Mouse (Mus musculus) kidney, embryonic 14.5 days (tissue): ENCODE results near the gene Lrrc8b. TPM values are rescaled to one million over a fixed set of nuclear protein-coding genes. Genes with fewer than 3 reads are reported as not detected.

Experiments used
- ATAC-seq: fragments of 200-750 bp; cut with Nextera tagmentation; 2 replicates; pipeline ENCODE4 v1.8.0; 2017; ENCODE audit warnings: moderate number of reproducible peaks, mild to moderate bottlenecking, moderate TSS enrichment, moderate library complexity; ENCODE audit not compliant: low FRiP score, low TSS enrichment
- H3K27ac ChIP-seq: fragments of 300-500 bp; sonication (generic); 2 replicates; pipeline ENCODE4 v1.5.1; 2014; ENCODE audit warnings: low read depth, mild to moderate bottlenecking, low read length, moderate library complexity, mixed read lengths
- H3K27me3 ChIP-seq: fragments of 300-500 bp; sonication (generic); 2 replicates; pipeline ENCODE4 v1.6.1; 2014; ENCODE audit warnings: mild to moderate bottlenecking, low read length; ENCODE audit not compliant: control insufficient read depth, insufficient read depth
- H3K36me3 ChIP-seq: fragments of 300-500 bp; sonication (generic); 2 replicates; pipeline ENCODE4 v1.6.1; 2014; ENCODE audit warnings: low read length, mixed read lengths; ENCODE audit not compliant: control insufficient read depth, insufficient read depth
- H3K4me1 ChIP-seq: fragments of 300-500 bp; sonication (generic); 2 replicates; pipeline ENCODE4 v1.6.1; 2014; ENCODE audit warnings: low read length, mixed read lengths; ENCODE audit not compliant: control insufficient read depth, insufficient read depth
- H3K4me2 ChIP-seq: fragments of 300-500 bp; sonication (generic); replicated peaks from 2 replicates; pipeline ENCODE4 v1.6.1; 2014; ENCODE audit warnings: low read depth, mild to moderate bottlenecking, low read length
- H3K4me3 ChIP-seq: fragments of 300-500 bp; sonication (generic); 2 replicates; pipeline ENCODE4 v1.5.1; 2014; ENCODE audit warnings: mild to moderate bottlenecking, low read length
- H3K9ac ChIP-seq: fragments of 300-500 bp; sonication (generic); 2 replicates; pipeline ENCODE4 v1.6.1; 2014; ENCODE audit warnings: low read depth, mild to moderate bottlenecking, low read length, moderate library complexity
- H3K9me3 ChIP-seq: fragments of 300-500 bp; sonication (generic); 2 replicates; pipeline ENCODE4 v1.6.1; 2016; ENCODE audit warnings: low read length; ENCODE audit not compliant: control insufficient read depth
- WGBS: fragments of 180-500 bp; shearing (Covaris S2); extraction: QIAGEN DNeasy Blood & Tissue Kit; methylation state at CpG from one replicate; pipeline ENCODE4 v1.1.7; 2014; 5-methylcytosine and 5-hydroxymethylcytosine counted together
- polyA plus RNA-seq: library from polyadenylated mRNA; unstranded; fragments of >200 nt; fragmentation: Nextera tagmentation; extraction: Ambion mirVana; gene quantifications from 2 replicates; pipeline ENCODE4 v1.2.1, GENCODE M21; 2014

Gene Lrrc8b
- polyA plus RNA-seq, 1 experiment from 2014 or later: 12.1 TPM

DNA sequence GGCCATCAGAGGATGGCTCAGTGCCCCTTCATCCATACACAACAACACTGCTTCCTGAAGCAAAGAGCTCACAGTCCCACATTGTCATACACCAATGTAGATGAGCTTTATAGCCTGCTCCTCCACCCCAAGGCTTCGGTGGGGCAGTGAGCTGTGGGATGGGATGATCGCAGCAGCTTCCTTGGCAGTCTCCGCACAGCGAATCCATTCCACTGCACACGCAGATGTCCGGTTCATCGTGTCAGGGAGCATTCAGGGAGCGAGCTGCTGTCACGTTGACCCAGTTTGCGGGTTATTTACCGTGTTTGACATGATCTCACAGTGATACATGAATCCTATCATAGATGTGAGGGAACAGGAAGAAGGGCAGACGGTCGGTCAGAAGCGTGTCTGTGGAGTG is 69.3 kb downstream of the Lrrc8b start:
- 90% methylated on average over 14 of the region's 14 CpGs for WGBS
- Histone ChIP-seq H3K4me2 (no peak overlapping the region), H3K9ac (no peak overlapping the region), H3K27me3 (no peaks in the 10 kb centered on the region), H3K36me3 (peaks cover 22% of the 10 kb centered on the region), H3K4me1 (no peaks in the 10 kb centered on the region), H3K4me3 (no peak overlapping the region), H3K9me3 (no peaks in the 10 kb centered on the region; the same call in 1 of the 2 replicates), H3K27ac (no peak overlapping the region)
- ATAC-seq: no peak

DNA sequence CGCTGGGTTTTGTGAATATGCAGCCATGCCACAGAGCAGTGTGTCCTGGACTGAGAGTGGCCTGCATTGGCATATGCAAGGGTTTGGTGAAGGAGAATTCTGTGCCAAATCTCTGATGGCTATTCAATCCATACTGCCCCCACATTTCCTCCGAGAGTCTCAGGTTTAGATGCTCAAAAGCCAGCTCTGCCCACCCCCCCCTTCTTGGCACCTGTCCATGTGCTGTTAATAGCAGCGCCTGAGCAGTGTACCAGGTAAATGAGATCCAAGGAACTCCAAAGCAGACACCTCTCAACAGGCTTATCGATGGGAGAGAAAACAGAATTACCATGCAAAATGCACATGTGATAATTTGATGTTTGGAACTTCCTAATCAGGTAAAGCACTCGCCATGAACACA is 74.6 kb downstream of the Lrrc8b start:
- H3K36me3 ChIP-seq: peaks cover 2% of the 10 kb centered on the region; the same call in 1 of the 2 replicates
- no peaks in the 10 kb centered on the region for H3K9me3 ChIP-seq
- no peak overlapping the region for H3K4me3 ChIP-seq
- 88% methylated on average over 5 of the region's 5 CpGs for WGBS
- H3K9ac ChIP-seq: no peak overlapping the region
- no peak for ATAC-seq
- H3K27me3 ChIP-seq: no peaks in the 10 kb centered on the region
- H3K27ac ChIP-seq: no peak overlapping the region
- no peak overlapping the region for H3K4me2 ChIP-seq
- 0 out of 2 replicates have a peak, but pooled peaks cover 3% of the 10 kb centered on the region for H3K4me1 ChIP-seq

DNA sequence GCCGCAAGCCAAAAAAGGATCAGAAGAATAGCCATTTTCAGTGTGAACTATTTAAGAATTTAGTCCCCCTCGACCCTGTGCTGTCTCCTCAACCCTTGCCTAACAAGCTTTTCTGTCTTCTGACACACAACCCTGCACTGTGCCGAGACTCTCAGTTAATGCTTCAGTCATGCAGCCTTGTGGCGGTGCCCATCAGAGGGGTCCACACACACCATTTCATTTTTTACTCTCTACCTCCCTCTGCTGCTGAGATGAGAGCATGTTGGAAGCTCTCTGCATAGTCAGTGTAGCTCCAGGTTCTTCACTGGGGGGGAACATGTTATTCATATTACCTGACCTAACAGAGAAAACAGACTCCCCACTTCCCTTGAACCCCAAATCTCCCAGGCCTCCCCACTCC is 75.8 kb downstream of the Lrrc8b start:
- no peaks in the 10 kb centered on the region for H3K9me3 ChIP-seq
- H3K4me1 ChIP-seq: 0 out of 2 replicates have a peak, but pooled peaks cover 3% of the 10 kb centered on the region
- H3K27me3 ChIP-seq: no peaks in the 10 kb centered on the region
- H3K4me3 ChIP-seq: no peak overlapping the region
- no peak overlapping the region for H3K4me2 ChIP-seq
- H3K27ac ChIP-seq: no peak overlapping the region
- no peak overlapping the region for H3K9ac ChIP-seq
- no peaks in the 10 kb centered on the region for H3K36me3 ChIP-seq
- ATAC-seq: peak; percentile 71; the same call in 1 of the 2 replicates
- 64% methylated on average over 4 of the region's 4 CpGs for WGBS

DNA sequence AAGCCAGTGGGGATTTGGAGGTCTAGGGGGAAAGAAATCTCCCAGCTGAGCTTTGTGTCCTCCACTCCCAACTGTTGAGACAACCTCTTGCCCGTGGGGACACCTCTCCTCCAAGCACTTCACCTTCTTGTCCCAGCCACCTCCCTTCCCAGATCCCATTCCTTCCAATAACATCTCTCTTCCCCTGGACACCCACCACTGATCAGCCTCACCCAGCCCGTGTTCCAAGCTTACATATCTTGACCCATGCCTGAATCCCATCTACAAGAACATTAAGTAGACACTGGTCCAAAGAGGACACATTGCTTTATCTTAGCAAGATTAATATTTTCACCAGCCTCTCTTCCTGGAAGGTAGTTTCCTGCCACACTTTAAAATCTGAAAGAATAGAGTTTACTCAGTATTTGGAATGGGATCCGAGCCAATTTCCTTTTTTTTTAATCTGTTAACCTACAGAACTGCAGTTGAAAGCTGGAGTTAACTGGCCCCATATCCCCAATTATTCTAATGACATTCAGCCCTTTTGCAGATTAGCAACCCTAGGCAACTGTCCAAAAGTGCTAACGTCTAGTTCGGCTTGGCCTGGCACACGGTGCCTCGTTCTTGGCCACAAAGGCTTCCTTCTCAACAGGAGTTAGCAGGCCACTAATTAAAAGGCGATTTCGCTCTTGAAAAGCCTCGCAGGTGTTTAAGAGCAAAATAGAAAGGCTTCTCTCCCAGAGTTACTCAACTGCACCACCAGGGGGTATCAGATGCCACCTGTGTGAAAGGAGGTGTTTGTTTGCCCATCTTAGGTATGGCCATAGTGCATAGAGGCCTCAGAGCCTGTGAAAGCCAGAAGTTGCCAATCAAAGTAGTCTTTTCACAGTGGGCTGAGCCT is 77.0 kb downstream of the Lrrc8b start:
- Histone ChIP-seq H3K4me3 (no peak overlapping the region), H3K9ac (no peak overlapping the region), H3K4me1 (0 out of 2 replicates have a peak, but pooled peaks cover 3% of the 10 kb centered on the region), H3K27ac (no peak overlapping the region), H3K4me2 (no peak overlapping the region), H3K36me3 (no peaks in the 10 kb centered on the region), H3K27me3 (no peaks in the 10 kb centered on the region), H3K9me3 (no peaks in the 10 kb centered on the region)
- 53% methylated on average over 10 of the region's 10 CpGs for WGBS
- ATAC-seq: no peak

DNA sequence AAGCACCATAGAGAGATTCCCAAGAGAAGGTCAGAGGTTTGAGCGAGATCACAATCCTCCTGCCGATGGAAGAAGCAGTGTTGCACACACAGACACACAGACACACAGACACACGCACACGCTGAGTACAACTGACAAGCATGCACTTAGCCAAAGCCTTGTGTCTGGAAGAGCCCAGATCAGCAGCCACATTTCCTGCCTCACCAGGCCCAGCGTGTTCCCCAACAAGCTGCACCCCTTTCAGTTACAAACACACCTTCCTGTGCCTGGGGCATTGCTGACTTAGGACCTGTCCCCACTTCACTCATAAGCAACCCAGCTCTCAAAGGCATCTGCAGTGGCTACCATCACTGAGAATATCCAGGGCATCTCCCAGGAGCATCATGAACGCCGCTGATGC is 77.8 kb downstream of the Lrrc8b start:
- Histone ChIP-seq H3K4me3 (no peak overlapping the region), H3K9me3 (no peaks in the 10 kb centered on the region), H3K4me2 (no peak overlapping the region), H3K27ac (no peak overlapping the region), H3K36me3 (no peaks in the 10 kb centered on the region), H3K27me3 (no peaks in the 10 kb centered on the region), H3K9ac (no peak overlapping the region), H3K4me1 (0 out of 2 replicates have a peak, but pooled peaks cover 3% of the 10 kb centered on the region)
- 90% methylated on average over 7 of the region's 7 CpGs for WGBS
- no peak for ATAC-seq

DNA sequence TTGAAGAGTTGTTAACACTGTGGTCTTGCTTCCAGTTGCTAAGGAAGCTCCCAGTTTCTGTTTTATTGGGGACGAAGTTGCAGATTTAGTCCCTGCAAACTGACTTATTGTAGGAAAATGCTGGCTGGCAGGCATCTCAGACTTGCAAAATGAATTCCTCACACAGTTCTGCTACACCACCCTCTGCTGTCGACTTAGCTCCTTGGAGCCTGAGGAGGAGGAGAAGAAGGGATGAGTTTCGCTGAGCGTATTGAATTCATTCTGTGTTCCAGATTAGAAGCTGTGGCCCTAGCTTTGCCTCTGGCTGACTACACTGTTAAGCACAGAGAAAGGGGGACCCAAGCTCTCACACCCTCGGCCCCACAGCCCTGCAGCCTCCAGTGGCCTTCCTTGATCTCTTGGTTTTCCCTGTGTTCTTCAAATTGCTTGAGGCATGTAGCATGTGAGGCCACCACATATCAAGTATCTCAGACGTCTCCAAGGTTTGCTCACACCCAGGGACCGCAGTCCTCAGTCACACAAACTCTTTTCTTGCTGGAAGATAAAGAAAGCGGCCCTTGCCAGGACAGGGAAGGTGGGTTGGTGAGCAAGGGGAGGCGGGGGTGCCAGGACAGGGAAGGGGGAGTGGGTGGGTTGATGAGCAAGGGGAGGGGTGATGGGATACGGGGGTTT is 78.8 kb downstream of the Lrrc8b start:
- 40% methylated on average over 10 of the region's 10 CpGs for WGBS
- no peak overlapping the region for H3K4me3 ChIP-seq
- ATAC-seq: no peak
- H3K9me3 ChIP-seq: no peaks in the 10 kb centered on the region
- H3K27me3 ChIP-seq: no peaks in the 10 kb centered on the region
- no peaks in the 10 kb centered on the region for H3K36me3 ChIP-seq
- no peak overlapping the region for H3K9ac ChIP-seq
- H3K27ac ChIP-seq: no peak overlapping the region
- H3K4me1 ChIP-seq: 0 out of 2 replicates have a peak, but pooled peaks cover 3% of the 10 kb centered on the region
- H3K4me2 ChIP-seq: peak overlapping the region; percentile 45; the same call in 1 of the 2 replicates

DNA sequence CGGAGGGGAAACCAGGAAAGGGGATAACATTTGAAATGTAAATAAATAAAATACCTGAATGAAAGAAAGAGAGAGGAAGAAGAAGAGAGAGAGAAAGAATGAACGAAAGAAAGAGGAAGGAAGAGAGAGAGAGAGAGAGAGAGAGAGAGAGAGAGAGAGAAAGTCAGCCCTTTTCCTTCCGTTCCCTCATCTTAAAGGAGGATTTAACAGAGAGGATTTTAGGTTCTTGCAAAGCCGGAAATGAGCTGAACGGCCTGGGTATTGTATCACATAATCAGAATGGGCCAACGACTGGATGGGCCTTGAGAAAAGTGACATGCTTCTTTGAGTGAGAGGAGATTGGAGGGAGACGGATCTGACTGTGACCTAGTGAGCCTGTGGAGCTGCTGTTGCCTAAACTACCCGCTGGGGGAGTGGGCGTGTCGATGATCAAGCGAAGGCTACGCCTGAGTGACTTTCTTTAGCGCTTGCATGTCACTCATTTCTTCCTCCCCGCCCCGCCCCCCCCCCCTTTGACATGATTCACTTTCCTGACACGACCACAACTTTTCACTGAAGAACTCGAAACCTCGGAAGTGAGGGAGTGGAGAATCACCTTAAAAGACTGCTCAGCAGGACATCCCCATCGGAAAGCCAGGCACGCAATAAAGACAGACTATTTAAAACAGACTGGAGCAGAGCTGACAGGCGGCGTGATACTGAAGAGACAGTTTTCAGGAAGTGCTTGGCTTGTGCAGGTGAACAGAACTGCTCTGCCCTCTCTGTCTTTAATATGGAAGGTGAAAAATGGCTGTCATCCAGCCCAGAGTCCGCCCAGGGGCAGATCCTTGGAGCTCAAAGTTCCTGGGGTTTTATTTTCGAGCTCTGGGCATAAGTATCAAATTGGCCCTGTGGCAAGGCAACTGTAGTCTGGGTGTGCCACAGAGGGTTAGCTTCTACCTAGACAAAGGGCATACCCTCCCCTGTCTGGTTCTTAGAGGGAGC is 79.6 kb downstream of the Lrrc8b start:
- Histone ChIP-seq H3K27me3 (no peaks in the 10 kb centered on the region), H3K4me2 (peak overlapping the region; percentile 45), H3K9me3 (no peaks in the 10 kb centered on the region), H3K4me1 (0 out of 2 replicates have a peak, but pooled peaks cover 3% of the 10 kb centered on the region), H3K36me3 (no peaks in the 10 kb centered on the region), H3K27ac (no peak overlapping the region), H3K9ac (peak overlapping the region; percentile 45; the same call in 1 of the 2 replicates), H3K4me3 (peak overlapping the region; percentile 29)
- peak; percentile 87 for ATAC-seq
- WGBS: 9% methylated on average over 22 of the region's 24 CpGs

DNA sequence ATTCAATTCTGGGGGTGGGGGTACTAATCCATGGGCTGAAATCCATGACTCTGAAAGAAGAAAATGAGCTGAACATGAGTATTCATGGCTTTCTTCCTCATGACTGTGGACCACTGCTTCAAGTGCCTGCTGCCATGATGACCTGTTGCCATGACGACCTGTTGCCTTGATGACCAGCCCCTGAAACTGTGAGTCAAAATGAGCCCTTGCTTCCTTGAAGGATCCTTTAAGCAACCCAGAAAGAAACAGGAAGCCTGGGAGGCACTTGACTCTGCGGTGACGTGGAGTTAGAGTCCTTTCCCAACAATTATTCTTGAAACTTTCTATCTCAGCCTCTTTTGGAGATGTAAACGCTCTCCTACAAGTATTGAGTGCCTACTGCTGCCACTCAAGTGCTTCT is 80.6 kb downstream of the Lrrc8b start:
- no peaks in the 10 kb centered on the region for H3K27me3 ChIP-seq
- 0 out of 2 replicates have a peak, but pooled peaks cover 3% of the 10 kb centered on the region for H3K4me1 ChIP-seq
- H3K27ac ChIP-seq: no peak overlapping the region
- no peaks in the 10 kb centered on the region for H3K9me3 ChIP-seq
- no peak overlapping the region for H3K4me2 ChIP-seq
- H3K4me3 ChIP-seq: no peak overlapping the region
- WGBS: 85% methylated on average over 4 of the region's 4 CpGs
- ATAC-seq: no peak
- H3K9ac ChIP-seq: no peak overlapping the region
- H3K36me3 ChIP-seq: no peaks in the 10 kb centered on the region
